Mouse (Mus musculus) CH12.LX (cell line): ENCODE measurements at regions not wholly inside any gene's neighbourhood (a gene's known extent, or its start where the extent isn't known, plus 50 kb on each side); places are given as distances from the start of the nearest gene placed in this dataset.

Experiments used
- CTCF ChIP-seq, 2 experiments: IDR thresholded peaks in 1 of 2; conservative IDR thresholded peaks in 1 of 2; 2 replicates each; pipeline ENCODE4 v1.5.1; 2011 to 2012; ENCODE audit warnings: low read depth in 2 of 2, low read length in 2 of 2, improper control_type of control experiment in 1 of 2, inconsistent platforms in 1 of 2, mild to moderate bottlenecking in 1 of 2, moderate library complexity in 1 of 2
- EP300 ChIP-seq: IDR thresholded peaks from 2 replicates; pipeline ENCODE4 v1.6.1; 2011; ENCODE audit warnings: low read length, improper control_type of control experiment
- MAX ChIP-seq: IDR thresholded peaks from 2 replicates; pipeline ENCODE4 v1.6.1; 2011; ENCODE audit warnings: low read length, improper control_type of control experiment
- USF1 ChIP-seq: IDR thresholded peaks from 2 replicates; pipeline ENCODE4 v1.6.1; 2014; ENCODE audit warnings: low read depth, mild to moderate bottlenecking, inconsistent platforms, low read length, improper control_type of control experiment

DNA sequence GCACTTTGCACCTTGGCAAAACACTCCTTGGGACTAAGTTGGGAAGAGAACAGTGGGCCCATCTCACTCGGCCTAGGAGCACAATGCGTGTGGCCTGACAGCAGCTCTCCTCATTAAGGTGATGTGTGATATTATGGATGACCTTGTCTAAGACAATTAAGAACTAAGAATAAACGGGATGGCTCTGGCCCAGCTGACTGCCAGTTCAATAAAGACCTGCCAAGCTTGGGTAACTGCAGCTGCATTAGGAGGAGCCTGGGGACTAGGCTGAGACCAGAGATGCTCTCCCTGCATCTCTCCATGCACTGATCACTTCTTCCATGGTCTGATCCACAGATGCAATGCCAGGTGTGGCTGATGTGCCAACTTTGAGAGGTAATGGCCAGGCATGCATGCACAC is 356.7 kb downstream of the Fut8 start:
- TF ChIP-seq USF1 (no peak), CTCF (conservative IDR thresholded peaks at IDR 0.05 in 1 of 2, IDR thresholded peaks at IDR 0.05 in 1 of 2; ENCODE audit: low read depth in 2 of 2, low read length in 2 of 2) (no peak), EP300 (no peak), MAX (no peak)
